Mouse (Mus musculus): ENCODE measurements around the gene Lrrk2. TPM values are rescaled to one million over a fixed set of nuclear protein-coding genes. Genes with fewer than 3 reads are reported as not detected.
"Not testable (repeated sequence)": the region's sequence is repeated elsewhere in the genome, so short reads cannot be mapped to it uniquely, and the experiment has no call there.

Gene Lrrk2
- total RNA-seq, 2 experiments from 2014 or later = 5.3 to 5.9 TPM

DNA sequence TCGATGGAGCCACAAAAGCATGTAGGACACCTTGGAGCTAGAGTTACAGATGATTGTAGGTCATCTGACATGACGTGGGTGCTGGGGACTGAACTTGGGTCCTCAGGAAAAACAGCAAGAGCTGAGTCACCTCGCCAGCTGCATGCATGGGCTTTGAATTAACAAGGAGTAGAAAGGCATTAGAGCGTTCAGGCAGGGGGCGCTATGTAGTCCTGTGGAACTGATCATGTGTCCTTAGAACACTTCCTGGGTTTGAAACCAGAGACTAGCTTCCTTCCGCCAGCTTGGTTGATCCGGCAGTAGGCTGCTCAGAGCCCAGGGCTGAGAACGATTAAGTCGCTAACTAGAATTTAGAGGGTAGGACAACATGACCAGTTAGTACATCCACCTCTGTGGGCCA, 106.2 kb downstream of the Lrrk2 start:
- DNase-seq = no peak
- intact Hi-C loops (cut with DNase I; ENCODE audit: low total_unique reads) = no loop called here

DNA sequence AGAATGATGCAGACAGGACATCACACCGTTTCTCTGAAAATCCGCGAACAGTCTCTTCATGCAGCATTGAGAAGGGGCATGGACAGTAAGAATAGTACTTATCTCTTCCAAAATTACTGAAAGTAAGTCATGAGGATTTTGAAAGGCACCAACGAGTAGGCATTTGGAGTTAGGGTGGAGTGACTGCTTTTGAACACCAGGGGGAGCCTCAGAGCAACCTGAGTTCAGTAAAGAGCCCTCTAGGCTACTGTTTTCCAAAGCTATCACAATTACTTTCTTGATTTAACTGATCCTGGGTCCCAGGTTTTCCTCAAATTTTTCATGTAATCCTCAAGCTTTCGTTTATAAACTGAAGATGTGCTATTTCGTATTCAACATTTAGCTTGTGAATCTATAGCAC, 108.2 kb downstream of the Lrrk2 start:
- DNase-seq = peak; percentile 14
- intact Hi-C loops (cut with DNase I; ENCODE audit: low total_unique reads) = no loop called here

DNA sequence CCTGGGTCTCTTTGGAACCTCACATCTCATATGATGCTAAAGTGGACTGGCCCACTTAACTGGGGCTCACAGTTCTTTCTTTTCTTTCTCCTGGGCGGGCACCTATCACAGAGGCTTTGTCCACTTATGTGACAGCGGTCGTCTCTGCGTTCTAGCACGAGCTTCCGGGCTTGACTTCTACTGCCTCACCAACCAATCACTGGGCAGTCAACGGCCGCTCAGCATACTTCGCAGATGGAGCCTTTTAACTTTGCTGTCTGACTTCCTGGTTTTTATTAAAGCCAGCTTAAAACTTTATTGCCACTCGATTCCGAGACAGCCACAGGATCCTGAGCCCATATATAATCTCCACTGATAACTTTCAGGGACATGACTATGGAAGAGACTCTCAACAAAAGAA, 115.4 kb downstream of the Lrrk2 start:
- no peak for DNase-seq
- intact Hi-C loops (cut with DNase I; ENCODE audit: low total_unique reads) = no loop called here

DNA sequence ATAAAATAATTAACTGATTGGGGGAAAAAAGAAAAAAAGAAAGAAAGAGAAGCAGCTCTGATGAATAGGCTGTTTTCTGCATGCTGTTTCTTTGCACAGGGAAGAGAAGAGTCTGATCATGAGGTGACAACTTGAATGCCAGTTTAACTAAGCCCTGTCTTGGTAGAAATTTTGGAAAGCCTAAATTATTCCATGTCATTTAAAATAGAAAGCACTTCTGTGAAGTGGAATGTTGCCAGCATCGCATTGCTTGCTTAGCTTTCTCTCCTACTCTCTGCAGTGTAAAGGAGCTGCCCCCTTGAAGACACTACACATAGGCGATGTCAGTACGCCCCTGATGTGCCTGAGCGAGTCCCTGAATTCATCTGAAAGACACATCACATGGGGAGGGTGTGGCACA, 133.5 kb downstream of the Lrrk2 start:
- DNase-seq = no peak
- intact Hi-C loops (cut with DNase I; ENCODE audit: low total_unique reads) = no loop called here

DNA sequence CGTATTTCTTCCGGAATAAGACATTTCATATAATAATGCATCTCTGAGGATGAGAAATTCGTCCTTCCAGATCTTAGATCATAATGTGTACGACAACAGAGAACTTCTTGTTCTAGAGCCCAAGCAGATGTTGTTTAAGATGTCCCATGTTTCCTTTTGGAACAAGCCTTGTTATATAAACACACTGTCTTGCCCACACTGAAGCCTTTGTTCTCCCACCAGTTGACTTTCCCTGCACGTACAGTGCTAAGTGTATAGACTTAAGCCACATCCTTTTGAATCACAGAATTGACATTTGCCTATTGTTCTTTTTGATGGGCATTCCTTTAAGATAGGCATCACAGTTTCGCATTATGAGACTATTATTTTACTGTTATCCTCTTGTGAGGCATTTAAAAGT, 162.3 kb downstream of the Lrrk2 start:
- intact Hi-C loops (cut with DNase I; ENCODE audit: low total_unique reads) = no loop called here
- DNase-seq = no peak

DNA sequence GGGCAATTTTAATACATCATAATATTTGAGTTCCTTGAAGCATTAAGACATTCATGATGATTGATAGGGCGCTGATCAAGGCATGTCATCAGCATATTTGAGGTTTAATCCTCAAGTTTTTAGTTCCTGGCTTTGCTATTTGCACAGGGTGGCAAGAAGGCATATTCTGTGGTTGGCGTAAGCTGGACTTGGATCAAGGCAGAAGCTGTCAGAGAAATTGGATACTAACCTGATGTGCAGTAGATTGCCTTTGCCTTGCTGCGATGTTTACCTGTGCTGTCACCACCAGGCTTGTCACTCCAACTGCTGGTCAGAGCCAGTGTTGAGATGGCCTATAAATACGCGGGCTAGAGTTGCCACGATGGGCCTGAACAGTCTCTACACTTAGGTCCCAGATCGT, 165.0 kb downstream of the Lrrk2 start, which contains the start of gene Smgc:
Smgc (plus strand) TSS at position 301 of the 400 bp plus-strand sequence.
- intact Hi-C loops (cut with DNase I; ENCODE audit: low total_unique reads) = no loop called here

DNA sequence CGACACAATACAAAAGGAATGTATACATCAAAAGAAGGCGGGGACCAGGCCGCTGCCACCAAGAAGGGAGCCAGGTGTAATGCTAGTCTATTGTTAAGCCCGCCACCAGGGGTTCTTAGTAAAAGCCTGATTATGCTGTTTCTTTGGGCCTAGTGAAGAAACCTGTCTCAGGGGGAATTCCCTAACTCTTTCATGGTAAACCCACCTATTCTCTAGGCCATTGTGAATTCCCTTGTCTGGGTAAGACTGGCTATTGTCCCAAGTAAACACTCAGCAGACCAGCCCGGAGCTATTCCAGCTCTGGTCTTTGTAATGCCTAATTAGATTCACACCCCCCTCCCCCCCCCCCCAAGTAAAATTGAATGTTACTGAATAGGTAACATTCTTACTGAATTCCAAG, 191.2 kb downstream of the Lrrk2 start:
- DNase-seq; intact Hi-C loops (cut with DNase I; ENCODE audit: low total_unique reads): not testable (repeated sequence)

More for the DNA sequence above, 165.0 kb downstream of the Lrrk2 start, which contains the start of gene Smgc:
- DNase-seq = no peak

Other genes starting within 250 kb of the Lrrk2 start
- 1 to 10 TPM; 2.4 TPM for gene Slc2a13, start 99.9 kb upstream of the Lrrk2 start, total RNA-seq (2021)
- not detected for gene Smgc, start 165.1 kb downstream of the Lrrk2 start, total RNA-seq (2021)

Measured in gastrocnemius, postnatal 14 days (tissue).